Mouse (Mus musculus) heart, embryonic 15.5 days (tissue): Measurements from ENCODE around the gene Fcho1. TPM values are rescaled to one million over a fixed set of nuclear protein-coding genes. Genes with fewer than 3 reads are reported as not detected.
A peak's percentile ranks its signal among the peaks of the same experiment; 100 is the strongest.
"Not testable (repeated sequence)": the region's sequence is repeated elsewhere in the genome, so short reads cannot be mapped to it uniquely, and the experiment has no call there.

Source experiments
- ATAC-seq: fragments of 200-750 bp; cut with Nextera tagmentation; replicated peaks from 2 replicates; pipeline ENCODE4 v1.8.0; 2017; ENCODE audit warnings: low read depth, moderate TSS enrichment; ENCODE audit not compliant: insufficient number of reproducible peaks, insufficient read depth, low FRiP score
- H3K27ac ChIP-seq: fragments of 300-500 bp; sonication (generic); 2 replicates; pipeline ENCODE4 v1.5.1; 2015; ENCODE audit warnings: mild to moderate bottlenecking, inconsistent platforms
- H3K27me3 ChIP-seq: fragments of 300-500 bp; sonication (generic); 2 replicates; pipeline ENCODE4 v1.6.1; 2015; ENCODE audit warnings: inconsistent platforms
- H3K36me3 ChIP-seq: fragments of 300-500 bp; sonication (generic); 2 replicates; pipeline ENCODE4 v1.6.1; 2015; ENCODE audit warnings: mild to moderate bottlenecking, inconsistent platforms
- H3K4me1 ChIP-seq: fragments of 300-500 bp; sonication (generic); replicated peaks from 2 replicates; pipeline ENCODE4 v1.6.1; 2015; ENCODE audit warnings: inconsistent platforms
- H3K4me2 ChIP-seq: fragments of 300-500 bp; sonication (generic); 2 replicates; pipeline ENCODE4 v1.6.1; 2015; ENCODE audit warnings: inconsistent platforms, mild to moderate bottlenecking, moderate library complexity
- H3K4me3 ChIP-seq: fragments of 300-500 bp; sonication (generic); 2 replicates; pipeline ENCODE4 v1.5.1; 2015; ENCODE audit warnings: mild to moderate bottlenecking, inconsistent platforms
- H3K9ac ChIP-seq: fragments of 300-500 bp; sonication (generic); 2 replicates; pipeline ENCODE4 v1.6.1; 2015; ENCODE audit warnings: mild to moderate bottlenecking, inconsistent platforms
- H3K9me3 ChIP-seq: fragments of 300-500 bp; sonication (generic); replicated peaks from 2 replicates; pipeline ENCODE4 v1.6.1; 2016; ENCODE audit warnings: inconsistent platforms
- WGBS: fragments of 180-500 bp; shearing (Covaris S2); methylation state at CpG from one replicate; pipeline ENCODE4 v1.1.7; 2015; ENCODE audit warnings: mixed read lengths; 5-methylcytosine and 5-hydroxymethylcytosine counted together
- polyA plus RNA-seq: library from polyadenylated mRNA; unstranded; fragments of >200 nt; fragmentation: Nextera tagmentation; extraction: Ambion mirVana; gene quantifications from 2 replicates; pipeline ENCODE4 v1.2.1, GENCODE M21; 2015

Fcho1 gene
- polyA plus RNA-seq, 1 experiment from 2014 or later: 1.9 TPM

DNA sequence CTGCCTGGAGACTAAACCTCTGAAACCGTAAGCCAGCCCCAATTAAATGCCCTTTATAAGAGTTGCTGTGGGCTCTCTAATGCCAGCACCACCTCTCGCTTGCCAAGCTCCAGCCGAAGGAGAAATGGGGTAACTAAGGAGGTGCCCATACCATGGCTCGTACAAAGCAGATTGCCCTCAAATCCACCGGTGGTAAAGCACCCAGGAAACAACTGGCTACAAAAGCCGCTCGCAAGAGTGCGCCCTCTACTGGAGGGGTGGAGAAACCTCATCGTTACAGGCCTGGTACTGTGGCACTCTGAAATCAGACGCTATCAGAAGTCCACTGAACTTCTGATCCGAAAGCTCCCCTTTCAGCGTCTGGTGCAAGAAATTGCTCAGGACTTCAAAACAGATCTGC is 30.1 kb downstream of the Fcho1 start:
- H3K4me3 ChIP-seq, H3K4me2 ChIP-seq, H3K27ac ChIP-seq, H3K9me3 ChIP-seq, H3K36me3 ChIP-seq, ATAC-seq, H3K9ac ChIP-seq: not testable (repeated sequence)
- WGBS: 60% methylated on average over 12 of the region's 12 CpGs
- Histone ChIP-seq H3K27me3 (peaks cover 78% of the 10 kb centered on the region), H3K4me1 (peaks cover 14% of the 10 kb centered on the region)

DNA sequence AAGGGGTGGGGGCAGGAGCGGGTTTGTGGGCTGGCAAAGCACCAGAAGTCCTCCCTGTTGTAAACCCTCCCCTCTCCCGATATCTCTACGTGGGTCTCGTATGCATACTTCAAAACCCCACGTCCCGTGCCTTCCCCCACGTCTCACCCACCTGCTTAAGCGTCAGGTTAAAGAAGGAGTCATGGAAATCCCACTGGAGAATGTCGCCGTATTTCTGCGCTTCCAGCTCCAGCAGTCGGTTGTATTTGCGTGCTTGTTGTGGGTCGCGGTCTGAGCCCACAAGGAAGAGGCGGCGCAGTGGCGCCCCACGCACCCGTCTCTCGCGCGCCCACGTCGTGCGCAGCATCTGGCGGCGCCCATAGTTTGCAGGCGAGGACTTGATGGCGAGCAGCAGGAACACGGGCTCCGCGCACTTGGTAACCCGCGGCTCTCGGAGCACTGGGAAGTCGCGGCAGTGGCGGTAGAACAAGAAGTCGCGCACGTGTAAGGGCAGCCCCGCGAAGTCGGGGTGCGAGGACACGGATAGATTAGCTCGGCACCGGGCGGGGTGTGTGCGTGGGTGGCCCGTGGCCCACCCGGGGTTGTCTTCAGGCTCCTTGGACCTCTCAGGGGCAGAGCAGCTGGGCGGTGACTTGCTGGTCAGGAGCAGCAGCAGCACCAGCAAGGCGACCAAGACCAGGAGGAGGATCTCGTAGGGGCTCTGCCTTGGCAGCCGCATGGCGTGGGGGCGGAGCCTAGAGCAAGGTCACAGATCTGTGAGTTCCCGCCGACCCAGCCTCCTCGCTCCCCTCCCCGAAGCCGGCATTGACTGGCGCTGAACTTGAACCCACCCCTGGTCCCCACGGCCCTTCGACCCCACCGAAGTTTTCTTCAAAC is 32.1 kb downstream of the Fcho1 start:
- ATAC-seq: 0 out of 2 replicates have a peak, but pooled peaks have one; percentile 19
- Histone ChIP-seq H3K9me3 (no peaks in the 10 kb centered on the region), H3K36me3 (no peaks in the 10 kb centered on the region), H3K9ac (no peak overlapping the region), H3K27ac (no peak overlapping the region), H3K4me2 (peak overlapping the region; percentile 46), H3K4me3 (peak overlapping the region; percentile 21), H3K27me3 (peaks cover 82% of the 10 kb centered on the region), H3K4me1 (peaks cover 12% of the 10 kb centered on the region)
- WGBS: 15% methylated on average over 68 of the region's 68 CpGs

DNA sequence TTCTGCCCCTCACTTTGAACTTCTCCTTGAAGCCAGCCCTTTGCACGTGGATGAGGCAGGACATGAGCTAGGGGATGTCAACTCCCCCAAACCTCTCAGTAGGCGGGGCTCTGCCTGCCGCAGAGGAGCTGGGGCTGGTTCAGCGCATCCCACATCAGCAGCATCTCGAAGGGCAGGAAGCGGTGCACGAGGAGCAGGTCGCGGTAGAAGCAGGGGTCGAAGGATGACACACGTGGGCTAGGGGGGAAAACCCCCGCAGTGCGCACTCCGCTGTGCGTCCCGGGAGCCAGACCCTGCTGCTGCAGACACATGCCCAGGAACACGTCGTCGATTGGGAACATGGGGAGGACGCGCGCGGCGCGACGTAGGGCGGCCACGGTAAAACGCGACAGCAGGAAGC is 33.0 kb downstream of the Fcho1 start:
- Histone ChIP-seq H3K27ac (no peak overlapping the region), H3K9me3 (no peaks in the 10 kb centered on the region), H3K27me3 (peaks cover 91% of the 10 kb centered on the region), H3K4me3 (peak overlapping the region; percentile 16; the same call in 1 of the 2 replicates), H3K4me1 (peaks cover 19% of the 10 kb centered on the region), H3K36me3 (no peaks in the 10 kb centered on the region), H3K9ac (no peak overlapping the region), H3K4me2 (peak overlapping the region; percentile 46)
- no peak for ATAC-seq
- 5% methylated on average over 30 of the region's 30 CpGs for WGBS

DNA sequence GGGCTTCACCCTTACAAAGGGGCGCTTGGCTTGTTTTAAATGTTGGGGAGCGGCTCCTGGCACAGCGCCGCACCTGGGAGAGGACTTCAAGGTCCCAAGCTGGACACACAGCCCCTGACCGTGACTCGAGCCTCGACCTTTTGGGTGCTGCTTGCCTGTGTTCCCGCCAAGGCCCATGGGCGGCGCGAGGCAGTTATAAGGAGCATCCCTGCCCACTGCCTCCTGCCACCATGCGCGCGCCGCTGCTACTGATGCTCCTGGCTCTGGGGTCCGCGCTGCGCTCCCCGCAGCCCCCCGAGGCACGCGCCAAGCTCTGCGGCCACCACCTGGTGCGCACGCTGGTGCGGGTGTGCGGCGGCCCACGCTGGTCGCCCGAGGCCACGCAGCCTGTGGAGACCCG is 36.5 kb downstream of the Fcho1 start, which contains the start of gene Insl3:
Insl3 (plus strand) TSS at position 187 of the 400 bp plus-strand sequence.
- no peaks in the 10 kb centered on the region for H3K36me3 ChIP-seq
- ATAC-seq: no peak
- no peak within 1 kb of the TSS for H3K4me2 ChIP-seq
- no peak within 1 kb of the TSS for H3K9ac ChIP-seq
- peaks cover 42% of the 10 kb centered on the region for H3K4me1 ChIP-seq
- 15% methylated on average over 33 of the region's 33 CpGs for WGBS
- peaks cover 100% of the 10 kb centered on the region for H3K27me3 ChIP-seq
- no peak within 1 kb of the TSS for H3K4me3 ChIP-seq
- no peak within 1 kb of the TSS for H3K27ac ChIP-seq
- H3K9me3 ChIP-seq: no peaks in the 10 kb centered on the region

DNA sequence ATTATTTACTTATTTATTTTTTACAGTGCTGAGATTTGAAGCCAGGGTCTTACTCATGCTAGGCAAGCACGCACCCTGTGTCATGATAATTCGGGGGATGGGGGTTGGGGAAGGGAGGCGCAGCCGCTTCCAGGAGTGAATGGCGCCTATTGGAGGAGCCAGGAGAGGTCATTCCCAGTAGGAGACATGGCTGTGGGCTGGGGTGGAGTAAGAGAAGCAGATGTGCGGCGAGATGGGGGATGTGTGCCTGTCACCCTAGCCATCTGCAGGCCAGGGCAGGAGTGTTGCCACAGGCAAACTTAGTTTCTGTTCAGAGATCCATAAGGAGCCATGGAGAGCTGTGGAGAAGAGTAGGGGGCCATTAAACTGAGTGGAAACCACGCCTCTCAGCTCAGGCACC is 37.9 kb downstream of the Fcho1 start:
- Histone ChIP-seq H3K4me1 (peaks cover 30% of the 10 kb centered on the region), H3K9me3 (no peaks in the 10 kb centered on the region), H3K4me3 (no peak overlapping the region), H3K27me3 (peaks cover 100% of the 10 kb centered on the region), H3K4me2 (no peak overlapping the region), H3K27ac (no peak overlapping the region), H3K36me3 (no peaks in the 10 kb centered on the region), H3K9ac (no peak overlapping the region)
- no peak for ATAC-seq
- 21% methylated on average over 8 of the region's 8 CpGs for WGBS

DNA sequence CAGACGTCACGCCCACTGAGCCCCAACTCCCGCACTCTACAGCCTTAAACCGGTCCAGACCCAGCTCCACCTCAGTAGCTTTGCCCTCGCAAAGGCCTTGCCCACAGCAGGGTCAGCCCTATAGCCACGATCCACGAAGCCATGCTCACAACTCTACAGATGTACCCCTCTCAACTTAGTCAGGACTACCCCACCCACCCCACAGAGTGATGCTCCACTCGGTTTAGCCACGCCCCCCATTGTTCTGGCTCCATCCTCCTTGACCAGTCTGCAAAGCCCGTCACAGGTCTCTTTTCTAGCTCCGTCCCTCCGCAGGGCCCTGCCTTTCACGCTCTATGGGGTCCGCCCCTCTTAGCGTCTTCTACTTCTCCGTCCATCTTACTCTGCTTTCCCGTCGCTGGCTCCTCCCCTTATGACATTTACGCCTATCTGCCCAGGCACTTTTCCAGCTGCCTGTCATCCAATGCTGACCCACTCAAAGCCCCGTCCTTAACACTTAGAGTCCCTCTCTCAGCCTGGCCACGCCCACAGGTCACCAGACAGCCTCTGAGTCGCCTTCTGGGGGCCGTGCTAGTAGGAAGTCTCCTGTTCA is 39.3 kb downstream of the Fcho1 start:
- Histone ChIP-seq H3K9ac (no peak overlapping the region), H3K27me3 (peaks cover 100% of the 10 kb centered on the region), H3K4me3 (peak overlapping the region; percentile 31), H3K9me3 (no peaks in the 10 kb centered on the region), H3K4me1 (peaks cover 37% of the 10 kb centered on the region), H3K36me3 (no peaks in the 10 kb centered on the region), H3K27ac (no peak overlapping the region), H3K4me2 (peak overlapping the region; percentile 56)
- ATAC-seq: peak; percentile 59
- 5% methylated on average over 23 of the region's 23 CpGs for WGBS

DNA sequence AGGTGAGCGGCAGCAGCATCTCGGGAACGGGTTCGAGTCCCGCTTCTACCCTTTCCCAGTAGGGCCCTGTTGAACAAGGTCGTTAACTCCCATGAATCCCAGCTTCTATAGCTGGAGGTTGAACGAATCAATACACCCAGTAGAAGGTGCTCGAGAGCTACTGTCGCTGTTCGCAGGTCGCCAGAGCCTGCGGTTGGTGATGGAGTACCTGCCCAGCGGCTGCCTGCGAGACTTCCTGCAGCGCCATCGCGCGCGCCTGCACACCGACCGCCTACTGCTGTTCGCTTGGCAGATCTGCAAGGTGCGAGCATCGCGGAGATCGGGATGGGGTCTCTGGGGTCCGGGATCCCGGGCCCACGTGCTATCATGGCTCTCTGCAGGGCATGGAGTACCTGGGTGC is 39.9 kb downstream of the Fcho1 start:
- ATAC-seq: no peak
- Histone ChIP-seq H3K27me3 (peaks cover 100% of the 10 kb centered on the region), H3K4me3 (peak overlapping the region; percentile 31), H3K4me1 (peaks cover 41% of the 10 kb centered on the region), H3K4me2 (peak overlapping the region; percentile 56), H3K27ac (no peak overlapping the region), H3K36me3 (no peaks in the 10 kb centered on the region), H3K9me3 (no peaks in the 10 kb centered on the region), H3K9ac (no peak overlapping the region)
- WGBS: 19% methylated on average over 29 of the region's 29 CpGs

DNA sequence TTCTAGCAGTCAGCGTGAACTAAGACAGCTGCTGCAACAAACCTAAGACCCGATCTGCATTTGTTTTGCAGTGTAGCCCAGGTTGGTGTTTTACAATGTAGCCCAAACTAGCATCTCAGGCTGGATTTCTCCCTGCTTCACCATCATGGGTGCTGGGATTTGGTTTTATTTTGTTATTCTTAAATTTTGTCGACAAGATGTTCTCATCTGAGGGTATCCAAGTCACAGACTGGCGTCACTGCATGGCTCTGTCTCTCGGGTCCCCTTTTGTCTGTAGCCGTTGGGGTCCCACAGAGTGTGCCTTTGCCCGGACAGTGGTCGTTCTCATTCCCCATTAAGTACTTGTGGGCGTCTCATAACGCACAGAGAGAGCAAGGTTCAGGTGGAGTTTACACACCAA is 40.8 kb downstream of the Fcho1 start:
- Histone ChIP-seq H3K9ac (no peak overlapping the region), H3K4me2 (no peak overlapping the region), H3K36me3 (no peaks in the 10 kb centered on the region), H3K27ac (no peak overlapping the region), H3K4me3 (no peak overlapping the region), H3K9me3 (no peaks in the 10 kb centered on the region), H3K4me1 (peaks cover 49% of the 10 kb centered on the region), H3K27me3 (peaks cover 99% of the 10 kb centered on the region)
- no peak for ATAC-seq
- 41% methylated on average over 10 of the region's 10 CpGs for WGBS

DNA sequence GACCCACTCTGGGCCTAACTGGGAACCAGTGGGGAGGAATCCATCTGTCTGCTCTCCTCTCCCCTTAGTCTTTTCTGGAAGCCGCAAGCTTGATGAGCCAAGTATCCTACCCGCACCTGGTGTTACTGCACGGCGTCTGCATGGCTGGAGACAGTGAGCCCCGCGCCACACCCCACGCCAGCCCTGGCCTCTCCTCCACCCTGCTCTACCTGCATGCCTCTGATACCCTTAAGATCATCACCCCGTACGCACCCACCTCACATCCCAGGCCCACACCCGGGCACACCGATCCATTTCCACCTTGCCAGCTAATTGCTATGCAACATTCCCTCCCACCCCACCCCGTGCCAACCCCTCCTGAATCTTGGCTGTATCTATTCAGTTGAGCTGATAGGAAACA is 42.7 kb downstream of the Fcho1 start:
- no peak overlapping the region for H3K4me2 ChIP-seq
- WGBS: 84% methylated on average over 12 of the region's 12 CpGs
- ATAC-seq: no peak
- H3K4me3 ChIP-seq: no peak overlapping the region
- peaks cover 98% of the 10 kb centered on the region for H3K27me3 ChIP-seq
- no peaks in the 10 kb centered on the region for H3K36me3 ChIP-seq
- H3K9me3 ChIP-seq: no peaks in the 10 kb centered on the region
- no peak overlapping the region for H3K27ac ChIP-seq
- H3K9ac ChIP-seq: no peak overlapping the region
- peaks cover 57% of the 10 kb centered on the region for H3K4me1 ChIP-seq

DNA sequence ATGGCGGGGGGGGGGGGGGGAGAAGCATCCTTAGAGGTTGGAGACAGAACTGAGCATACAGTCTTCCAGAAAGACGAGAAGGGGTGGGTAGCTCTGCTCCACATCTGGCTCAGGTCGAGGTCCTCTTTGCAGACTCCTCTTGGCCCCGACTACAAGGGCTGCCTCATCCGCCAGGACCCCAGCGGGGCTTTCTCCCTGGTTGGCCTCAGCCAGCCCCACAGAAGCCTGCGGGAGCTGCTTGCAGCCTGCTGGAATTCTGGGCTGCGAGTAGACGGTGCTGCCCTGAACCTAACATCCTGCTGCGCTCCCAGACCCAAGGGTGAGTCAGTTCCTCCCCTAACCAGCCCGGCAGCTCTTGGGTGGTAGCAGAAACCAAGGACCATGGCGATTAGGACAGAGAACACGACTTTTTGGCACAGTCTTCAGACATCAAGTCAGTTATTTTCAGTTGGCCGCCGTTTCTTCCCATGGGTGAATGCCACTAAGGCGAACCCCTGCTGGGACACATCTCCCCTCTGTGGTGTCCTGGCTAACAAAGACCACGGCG is 44.1 kb downstream of the Fcho1 start:
- H3K9ac ChIP-seq: no peak overlapping the region
- WGBS: 19% methylated on average over 17 of the region's 18 CpGs
- peaks cover 84% of the 10 kb centered on the region for H3K27me3 ChIP-seq
- H3K4me3 ChIP-seq: no peak overlapping the region
- H3K9me3 ChIP-seq: no peaks in the 10 kb centered on the region
- H3K4me2 ChIP-seq: no peak overlapping the region
- no peaks in the 10 kb centered on the region for H3K36me3 ChIP-seq
- ATAC-seq: no peak
- H3K27ac ChIP-seq: no peak overlapping the region
- peaks cover 45% of the 10 kb centered on the region for H3K4me1 ChIP-seq

DNA sequence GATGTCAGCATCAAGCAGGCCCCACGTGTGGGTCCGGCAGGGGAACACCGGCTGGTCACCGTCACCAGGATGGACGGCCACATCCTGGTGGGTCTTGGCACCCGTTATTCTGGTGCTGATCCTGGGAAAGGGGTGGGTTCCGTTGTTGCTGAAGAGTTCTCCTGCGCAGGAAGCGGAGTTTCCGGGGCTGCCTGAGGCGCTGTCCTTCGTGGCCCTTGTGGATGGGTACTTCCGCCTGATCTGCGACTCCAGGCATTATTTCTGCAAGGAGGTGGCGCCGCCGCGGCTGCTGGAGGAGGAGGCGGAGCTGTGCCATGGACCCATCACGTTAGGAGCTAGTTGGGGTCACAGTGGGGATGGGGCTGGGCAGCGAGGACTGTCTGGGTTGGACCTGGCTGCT is 45.0 kb downstream of the Fcho1 start:
- no peak for ATAC-seq
- H3K4me1 ChIP-seq: peaks cover 42% of the 10 kb centered on the region
- H3K27me3 ChIP-seq: peaks cover 74% of the 10 kb centered on the region
- 27% methylated on average over 21 of the region's 21 CpGs for WGBS
- no peak overlapping the region for H3K4me3 ChIP-seq
- no peaks in the 10 kb centered on the region for H3K36me3 ChIP-seq
- no peaks in the 10 kb centered on the region for H3K9me3 ChIP-seq
- H3K27ac ChIP-seq: no peak overlapping the region
- no peak overlapping the region for H3K9ac ChIP-seq
- H3K4me2 ChIP-seq: no peak overlapping the region
